Mouse (Mus musculus) spleen, adult 2 months (tissue): ENCODE measurements around the gene 1700067K01Rik.

ENCODE experiments used
- CTCF ChIP-seq: fragments of 200-500 bp; IDR thresholded peaks from 2 replicates; pipeline ENCODE4 v1.5.1; 2011; ENCODE audit warnings: mild to moderate bottlenecking, inconsistent platforms; ENCODE audit not compliant: insufficient read depth, insufficient read length, insufficient replicate concordance; ENCODE audit errors: extremely low read depth
- POLR2A ChIP-seq: fragments of 200-500 bp; IDR thresholded peaks from 2 replicates; pipeline ENCODE4 v1.6.1; 2011; ENCODE audit warnings: low read depth, low read length, inconsistent platforms

- TF ChIP-seq POLR2A (no peak), CTCF (peak; percentile 67)
Observed at GRCm38 (mm10) chr8:84024171-84024570, 22.9 kb downstream of the 1700067K01Rik start.
